Mouse (Mus musculus) ES-Bruce4 (cell line): ENCODE results near the gene Vma21-ps. TPM values are rescaled to one million over a fixed set of nuclear protein-coding genes. Genes with fewer than 3 reads are reported as not detected.

Experiments
- H3K27ac ChIP-seq: 2 replicates; pipeline ENCODE4 v1.5.1; 2012; ENCODE audit warnings: low read length, inconsistent platforms; ENCODE audit not compliant: insufficient read depth
- H3K27me3 ChIP-seq: 2 replicates; pipeline ENCODE4 v1.6.1; 2012; ENCODE audit warnings: mild to moderate bottlenecking, low read length, inconsistent platforms; ENCODE audit not compliant: control insufficient read depth, poor library complexity, insufficient read depth, severe bottlenecking
- H3K36me3 ChIP-seq: 2 replicates; pipeline ENCODE4 v1.6.1; 2012; ENCODE audit warnings: inconsistent platforms, mild to moderate bottlenecking, low read length, moderate library complexity; ENCODE audit not compliant: control insufficient read depth, poor library complexity, insufficient read depth, severe bottlenecking
- H3K4me1 ChIP-seq: one replicate; pipeline ENCODE4 v1.8.1; 2011; ENCODE audit warnings: low read length; ENCODE audit not compliant: control insufficient read depth, insufficient read depth
- H3K4me3 ChIP-seq: 2 replicates; pipeline ENCODE4 v1.5.1; 2011; ENCODE audit warnings: low read depth, mild to moderate bottlenecking, low read length
- H3K9ac ChIP-seq: 2 replicates; pipeline ENCODE4 v1.6.1; 2012; ENCODE audit warnings: low read depth, mild to moderate bottlenecking, inconsistent platforms; ENCODE audit not compliant: poor library complexity, severe bottlenecking
- H3K9me3 ChIP-seq: replicated peaks from 2 replicates; pipeline ENCODE4 v1.6.1; 2012; ENCODE audit warnings: mild to moderate bottlenecking, low read length, inconsistent platforms; ENCODE audit not compliant: control insufficient read depth, poor library complexity, insufficient read depth, severe bottlenecking
- CTCF ChIP-seq: IDR thresholded peaks from one replicate; pipeline ENCODE4 v1.8.1; 2011; ENCODE audit warnings: low read depth, low read length
- EP300 ChIP-seq: IDR thresholded peaks from 2 replicates; pipeline ENCODE4 v1.6.1; 2011; ENCODE audit warnings: low read depth, low read length; ENCODE audit not compliant: insufficient read depth
- POLR2A ChIP-seq: IDR thresholded peaks from one replicate; pipeline ENCODE4 v1.8.1; 2011; ENCODE audit warnings: low read length; ENCODE audit not compliant: insufficient read depth
- polyA plus RNA-seq: library from polyadenylated mRNA; stranded (reverse); fragments of >200 nt; gene quantifications from 2 replicates; pipeline ENCODE4 v1.2.4, GENCODE M21; 2011; ENCODE audit warnings: low read depth; ENCODE audit not compliant: missing spikeins, insufficient read depth, insufficient read length

The Vma21-ps gene
- polyA plus RNA-seq, 1 experiment, result not detected

DNA sequence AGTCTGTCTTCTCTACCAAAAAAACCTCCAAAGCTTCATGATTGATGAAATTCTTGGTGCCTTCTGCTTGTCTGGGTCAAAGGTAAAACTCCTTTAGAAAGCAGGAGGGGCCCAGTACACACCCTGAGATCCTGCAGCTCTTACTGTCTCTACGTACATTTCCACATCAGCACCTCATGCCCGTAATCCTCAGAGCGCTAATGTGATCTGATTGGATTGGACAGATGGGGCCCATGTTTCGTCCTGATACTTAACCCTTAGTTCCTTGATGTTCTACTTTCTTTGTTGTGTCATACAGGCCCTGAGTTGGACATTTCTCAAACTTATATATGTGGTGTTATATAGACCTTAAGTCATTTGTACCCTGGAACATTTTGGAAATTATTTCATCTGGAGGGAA lies 9.6 kb downstream of the Vma21-ps start:
- no peak for TF ChIP-seq EP300
- TF ChIP-seq CTCF, result no peak
- TF ChIP-seq POLR2A, result no peak
- no peaks in the 10 kb centered on the region for H3K9me3 ChIP-seq
- no peak overlapping the region for H3K4me3 ChIP-seq
- peaks cover 20% of the 10 kb centered on the region for H3K36me3 ChIP-seq
- no peaks in the 10 kb centered on the region for H3K4me1 ChIP-seq
- no peak overlapping the region for H3K27ac ChIP-seq
- no peaks in the 10 kb centered on the region for H3K27me3 ChIP-seq
- no peak overlapping the region for H3K9ac ChIP-seq

DNA sequence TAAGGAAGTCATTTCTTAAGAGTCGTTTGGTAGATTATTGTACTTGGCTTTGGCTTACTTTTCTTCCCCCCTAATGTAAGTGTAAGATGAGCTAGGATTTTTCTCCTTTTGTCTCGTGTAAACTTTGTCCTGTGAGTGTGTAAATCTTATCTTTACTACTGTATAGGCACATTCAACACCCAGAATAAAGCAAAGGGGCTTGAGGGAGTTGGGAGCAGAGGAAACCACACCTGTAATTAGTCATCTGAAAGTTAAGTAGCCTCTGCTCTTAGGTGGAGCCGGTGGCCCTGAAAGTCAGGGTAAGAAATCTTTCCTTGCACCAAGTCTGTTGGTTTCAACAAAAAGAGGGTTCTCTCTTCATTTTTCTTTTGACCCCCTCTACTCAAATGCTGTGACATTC lies 23.6 kb downstream of the Vma21-ps start:
- Histone ChIP-seq H3K36me3 (peaks cover 37% of the 10 kb centered on the region), H3K9ac (no peak overlapping the region), H3K4me1 (no peaks in the 10 kb centered on the region), H3K27me3 (no peaks in the 10 kb centered on the region), H3K4me3 (no peak overlapping the region), H3K9me3 (no peaks in the 10 kb centered on the region), H3K27ac (no peak overlapping the region)
- TF ChIP-seq CTCF (no peak), POLR2A (no peak), EP300 (no peak)

DNA sequence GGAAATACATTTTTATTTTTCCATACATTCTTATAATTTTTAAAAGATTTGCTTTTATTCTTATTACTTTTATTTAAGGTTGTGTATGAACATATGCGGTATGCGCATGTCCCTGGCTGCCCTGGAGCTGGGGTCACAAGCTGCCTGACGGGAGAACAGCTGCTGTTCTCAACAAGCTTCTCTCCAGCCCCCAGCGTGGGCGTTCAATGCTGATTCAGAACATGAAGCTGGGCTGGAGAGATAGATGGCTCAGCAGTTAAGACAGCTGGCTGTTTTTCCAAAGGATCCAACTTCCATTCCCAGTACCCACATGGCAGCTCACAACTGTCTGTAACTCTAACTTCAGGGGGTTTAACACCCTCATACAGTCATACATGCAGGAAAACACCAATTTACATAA lies 35.7 kb downstream of the Vma21-ps start:
- Histone ChIP-seq H3K27ac (no peak overlapping the region), H3K36me3 (peaks cover 50% of the 10 kb centered on the region), H3K4me3 (no peak overlapping the region), H3K4me1 (no peaks in the 10 kb centered on the region), H3K9me3 (no peaks in the 10 kb centered on the region), H3K27me3 (no peaks in the 10 kb centered on the region), H3K9ac (no peak overlapping the region)
- TF ChIP-seq CTCF, result no peak
- TF ChIP-seq EP300, result no peak
- TF ChIP-seq POLR2A, result no peak

DNA sequence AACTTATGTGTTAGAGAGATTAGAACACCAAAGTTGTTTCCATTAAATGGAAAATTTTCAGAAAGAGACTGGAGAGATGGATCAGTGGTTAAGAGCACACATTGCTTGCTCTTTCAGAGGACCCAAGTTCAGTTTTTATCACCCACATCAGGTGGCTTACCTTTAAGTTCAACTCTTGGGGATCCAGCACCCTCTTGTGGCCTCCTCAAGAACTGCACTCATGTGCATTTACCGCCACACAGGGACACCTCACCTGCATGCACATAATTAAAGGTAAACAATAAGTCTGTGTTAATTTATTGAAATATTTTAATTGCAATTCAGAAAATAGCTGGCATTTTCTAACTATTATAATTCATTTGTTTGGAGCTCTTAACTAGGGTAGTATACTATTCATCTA lies 37.3 kb downstream of the Vma21-ps start:
- Histone ChIP-seq H3K27me3 (no peaks in the 10 kb centered on the region), H3K27ac (no peak overlapping the region), H3K36me3 (peaks cover 49% of the 10 kb centered on the region), H3K9me3 (no peaks in the 10 kb centered on the region), H3K4me1 (no peaks in the 10 kb centered on the region), H3K4me3 (no peak overlapping the region), H3K9ac (no peak overlapping the region)
- TF ChIP-seq EP300, result no peak
- TF ChIP-seq POLR2A, result no peak
- peak; percentile 46 for TF ChIP-seq CTCF

Other genes with a start within 250 kb of the Vma21-ps start
- 106 and 107 TPM in 2 replicates for gene Smc2, start 58.0 kb downstream of the Vma21-ps start, polyA plus RNA-seq
- gene Toporsl, start 99.0 kb upstream of the Vma21-ps start, polyA plus RNA-seq, result not detected in 2 replicates